Mouse (Mus musculus): ENCODE measurements around the gene Map3k7. TPM values are rescaled to one million over a fixed set of nuclear protein-coding genes. Genes with fewer than 3 reads are reported as not detected.

Map3k7 gene
- total RNA-seq, 2 experiments from 2014 or later: 30.7 to 39.5 TPM

DNA sequence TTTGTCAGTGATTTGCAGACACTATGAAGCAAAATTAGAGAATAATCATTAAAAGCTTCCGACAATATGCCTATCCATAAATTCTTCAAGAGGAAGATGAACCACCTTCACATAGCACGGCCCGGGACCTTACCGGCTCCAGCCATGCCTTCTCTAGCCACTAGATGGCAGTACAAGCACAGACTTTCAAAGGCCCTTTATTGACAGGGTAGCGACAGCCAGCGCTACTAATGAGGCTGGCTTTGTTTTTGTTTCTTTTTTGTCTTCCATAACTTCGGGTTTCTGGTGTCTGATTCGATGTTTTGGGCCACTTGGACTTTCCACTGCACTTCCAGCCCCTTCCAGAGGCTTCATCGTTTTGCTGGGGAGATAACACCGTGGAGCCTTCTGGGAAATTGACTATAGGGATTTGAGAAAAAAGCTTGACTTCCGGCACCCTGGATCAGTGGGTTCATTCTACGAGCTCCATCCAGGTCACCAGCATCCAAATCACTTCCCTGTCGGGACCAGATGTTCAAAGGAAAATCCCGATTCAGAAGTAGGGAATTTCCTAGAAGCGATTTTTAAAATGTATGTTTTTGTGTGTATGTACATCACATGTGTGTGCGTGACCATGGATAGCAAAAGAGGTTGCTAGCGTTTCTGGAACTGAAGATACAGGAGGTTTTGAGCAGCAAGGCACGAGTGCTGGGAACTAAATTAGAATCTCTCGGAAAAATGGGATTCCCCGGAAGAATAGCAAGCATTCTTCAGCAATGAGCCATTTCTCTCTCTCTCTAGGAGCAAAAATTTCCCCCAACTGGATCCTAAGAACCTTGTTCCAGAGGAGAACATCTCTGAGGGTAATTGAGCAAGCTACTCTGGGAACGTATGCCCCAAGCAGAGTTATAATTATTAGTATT is 91.5 kb downstream of the Map3k7 start:
- peak; percentile 98 for ATAC-seq (ENCODE audit: poor library complexity, severe bottlenecking)

- no peak for ATAC-seq (ENCODE audit: poor library complexity, severe bottlenecking)
Measured at GRCm38 (mm10) chr4:32056441-32056840, 92.5 kb downstream of the Map3k7 start.

DNA sequence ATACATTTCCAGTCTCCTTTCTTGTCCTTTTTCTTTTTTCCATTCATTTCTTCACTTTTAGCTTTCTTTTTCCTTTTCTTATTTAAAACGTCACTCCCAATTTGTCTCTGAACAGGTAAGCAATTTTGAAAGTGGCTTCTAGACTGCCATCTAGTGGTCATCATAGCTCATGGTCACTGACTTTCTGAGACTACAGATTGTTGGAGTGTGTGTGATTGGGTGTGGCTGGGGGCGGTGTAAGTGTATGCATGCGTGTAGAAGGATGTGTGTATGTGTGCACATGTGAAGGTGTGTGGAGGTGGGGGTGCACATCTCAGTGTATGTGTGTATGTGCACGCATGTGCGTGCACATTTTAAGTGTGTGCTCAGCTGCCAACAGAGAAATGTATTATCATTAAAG is 93.2 kb downstream of the Map3k7 start:
- ATAC-seq (ENCODE audit: poor library complexity, severe bottlenecking): peak; percentile 68

- no peak for ATAC-seq (ENCODE audit: poor library complexity, severe bottlenecking)
Measured at GRCm38 (mm10) chr4:32060686-32061085, 96.8 kb downstream of the Map3k7 start.

- ATAC-seq (ENCODE audit: poor library complexity, severe bottlenecking): no peak
Measured at GRCm38 (mm10) chr4:32062381-32063059, 98.6 kb downstream of the Map3k7 start.

- ATAC-seq (ENCODE audit: poor library complexity, severe bottlenecking): no peak
Measured at GRCm38 (mm10) chr4:32063291-32063690, 99.4 kb downstream of the Map3k7 start.
